Mouse (Mus musculus) liver, embryonic 14.5 days (tissue): ENCODE data around the gene Pdxp. TPM values are rescaled to one million over a fixed set of nuclear protein-coding genes. Genes with fewer than 3 reads are reported as not detected.

Experiments used
- ATAC-seq: fragments of 200-750 bp; cut with Nextera tagmentation; 2 replicates; pipeline ENCODE4 v1.8.0; 2017; ENCODE audit warnings: moderate number of reproducible peaks, mild to moderate bottlenecking, moderate library complexity; ENCODE audit not compliant: insufficient read depth
- DNase-seq, 3 experiments: peaks; one replicate each; pipeline ENCODE4 v3.0.0-alpha.2; 2012 to 2013; ENCODE audit warnings: low read depth in 3 of 3, low spot score in 3 of 3
- H3K27ac ChIP-seq: fragments of 300-500 bp; sonication (generic); 2 replicates; pipeline ENCODE4 v1.5.1; 2014; ENCODE audit warnings: moderate library complexity, mild to moderate bottlenecking, control low read depth, inconsistent platforms
- H3K27me3 ChIP-seq: fragments of 300-500 bp; sonication (generic); 2 replicates; pipeline ENCODE4 v1.6.1; 2014; ENCODE audit warnings: mild to moderate bottlenecking, low read length, moderate library complexity; ENCODE audit not compliant: control insufficient read depth, insufficient read depth
- H3K36me3 ChIP-seq: fragments of 300-500 bp; sonication (generic); replicated peaks from 2 replicates; pipeline ENCODE4 v1.6.1; 2014; ENCODE audit warnings: low read depth; ENCODE audit not compliant: control insufficient read depth, insufficient read depth
- H3K4me1 ChIP-seq, 2 experiments: fragments of 200-500 bp in 1 of 2; fragments of 300-500 bp in 1 of 2; sonication (generic) in 1 of 2; replicated peaks; 2 replicates each; pipeline ENCODE4 v1.6.1; 2012 to 2014; ENCODE audit warnings: antibody characterized with exemption in 1 of 2, inconsistent platforms in 1 of 2, low read length in 1 of 2; ENCODE audit not compliant: control insufficient read depth in 2 of 2, insufficient read depth in 2 of 2
- H3K4me2 ChIP-seq: fragments of 300-500 bp; sonication (generic); 2 replicates; pipeline ENCODE4 v1.6.1; 2014; ENCODE audit warnings: low read depth, mild to moderate bottlenecking, control low read depth, moderate library complexity
- H3K4me3 ChIP-seq, 2 experiments: fragments of 200-500 bp in 1 of 2; fragments of 300-500 bp in 1 of 2; sonication (generic) in 1 of 2; 2 replicates each; pipeline ENCODE4 v1.5.1; 2012 to 2014; ENCODE audit warnings: low read depth in 2 of 2, low read length in 2 of 2, mild to moderate bottlenecking in 2 of 2, control low read depth in 1 of 2, inconsistent platforms in 1 of 2, moderate library complexity in 1 of 2; ENCODE audit not compliant: insufficient read depth in 1 of 2
- H3K9ac ChIP-seq: fragments of 300-500 bp; sonication (generic); replicated peaks from 2 replicates; pipeline ENCODE4 v1.6.1; 2014; ENCODE audit warnings: mild to moderate bottlenecking, control low read depth, moderate library complexity
- H3K9me3 ChIP-seq: fragments of 300-500 bp; sonication (generic); 2 replicates; pipeline ENCODE4 v1.6.1; 2016; ENCODE audit warnings: low read length, mixed read lengths; ENCODE audit not compliant: control insufficient read depth
- CTCF ChIP-seq: IDR thresholded peaks from 2 replicates; pipeline ENCODE4 v1.5.1; 2016; ENCODE audit warnings: antibody characterized with exemption, low read depth, control low read depth
- EP300 ChIP-seq: IDR thresholded peaks from 2 replicates; pipeline ENCODE4 v1.6.1; 2016; ENCODE audit warnings: antibody characterized with exemption, low read depth
- WGBS: fragments of 180-500 bp; shearing (Covaris S2); extraction: QIAGEN DNeasy Blood & Tissue Kit; methylation state at CpG from one replicate; pipeline ENCODE4 v1.1.7; 2014; ENCODE audit not compliant: insufficient replicate concordance; 5-methylcytosine and 5-hydroxymethylcytosine counted together
- polyA plus RNA-seq, 2 experiments: library from polyadenylated mRNA; depleted of rRNA in 1 of 2; stranded (reverse) in 1 of 2; unstranded in 1 of 2; fragments of >200 nt; fragmentation: Nextera tagmentation in 1 of 2; extraction: Ambion mirVana in 1 of 2; gene quantifications; 2 replicates each; pipeline versions ENCODE4 v1.2.1 to v1.2.3; 2012 to 2014

Pdxp gene
- polyA plus RNA-seq, 2 experiments, result 6.4 to 9.3 TPM

DNA sequence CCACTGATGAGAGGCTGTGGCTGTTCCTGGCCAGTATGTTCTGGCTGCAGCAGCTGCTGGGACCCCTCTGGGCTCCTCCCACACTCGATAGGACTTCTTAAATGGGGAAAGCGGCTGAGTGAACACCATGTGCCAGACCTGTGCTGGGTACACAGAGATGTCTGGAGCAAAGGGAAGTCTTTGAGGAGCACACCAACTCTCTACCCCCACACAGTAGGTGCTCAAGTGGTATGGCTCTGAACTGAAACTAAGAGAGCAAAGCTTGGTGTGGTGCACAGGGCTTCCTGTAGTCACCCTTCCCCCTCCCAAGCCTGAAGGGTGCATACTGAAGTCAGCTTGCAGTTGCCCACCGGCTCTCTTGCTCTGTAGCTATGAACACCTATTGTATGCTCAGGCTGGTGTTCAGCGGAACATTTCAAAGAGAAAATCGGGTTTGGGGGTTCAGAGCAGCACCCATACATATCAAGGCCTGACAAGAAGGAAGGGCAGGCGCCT, 15.2 kb upstream of the Pdxp start:
- peak overlapping the region; percentile 73 for H3K27ac ChIP-seq
- H3K36me3 ChIP-seq, result no peaks in the 10 kb centered on the region
- ATAC-seq, result no peak
- peaks cover 51 to 66% of the 10 kb centered on the region in 2 experiments for H3K4me1 ChIP-seq
- H3K9ac ChIP-seq, result peak overlapping the region; percentile 77
- peak overlapping the region; percentile 94 for H3K4me2 ChIP-seq
- WGBS, result 22% methylated on average over 6 of the region's 6 CpGs
- peak overlapping the region; percentile 80 to 81 for H3K4me3 ChIP-seq
- no peak for DNase-seq
- H3K9me3 ChIP-seq, result no peaks in the 10 kb centered on the region
- no peaks in the 10 kb centered on the region for H3K27me3 ChIP-seq
- TF ChIP-seq CTCF (no peak), EP300 (no peak)

DNA sequence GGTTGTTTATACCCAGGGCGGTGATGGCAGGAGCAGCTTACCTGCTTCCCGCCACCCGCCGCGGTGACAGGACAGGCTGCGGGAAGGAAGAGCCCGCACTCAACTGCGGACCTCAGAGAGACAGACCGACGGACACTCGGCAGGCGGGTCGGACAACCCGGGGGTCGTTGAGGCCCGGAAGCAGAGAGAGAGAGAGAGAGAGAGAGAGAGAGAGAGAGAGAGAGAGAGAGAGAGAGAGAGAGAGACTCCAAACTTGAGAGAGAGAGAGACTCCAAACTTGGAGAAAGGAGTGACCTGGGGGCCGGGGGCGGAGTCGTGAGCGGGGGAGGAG, 14.3 kb upstream of the Pdxp start, which contains the start of gene Gm49510:
TSS of gene Gm49510 (plus strand) at position 259 of the 331 bp plus-strand sequence.
- Histone ChIP-seq H3K27ac (peak within 1 kb of the TSS; percentile 73), H3K4me2 (peak within 1 kb of the TSS; percentile 94), H3K4me3 (peak within 1 kb of the TSS; percentile 80 to 81), H3K9me3 (no peaks in the 10 kb centered on the region), H3K36me3 (peaks cover 2% of the 10 kb centered on the region), H3K4me1 (peaks cover 45 to 60% of the 10 kb centered on the region in 2 experiments), H3K27me3 (no peaks in the 10 kb centered on the region), H3K9ac (peak within 1 kb of the TSS; percentile 77)
- DNase-seq (no peak), ATAC-seq (no peak)
- 3% methylated on average over 20 of the region's 20 CpGs for WGBS
- no peak for TF ChIP-seq EP300
- TF ChIP-seq CTCF, result no peak

DNA sequence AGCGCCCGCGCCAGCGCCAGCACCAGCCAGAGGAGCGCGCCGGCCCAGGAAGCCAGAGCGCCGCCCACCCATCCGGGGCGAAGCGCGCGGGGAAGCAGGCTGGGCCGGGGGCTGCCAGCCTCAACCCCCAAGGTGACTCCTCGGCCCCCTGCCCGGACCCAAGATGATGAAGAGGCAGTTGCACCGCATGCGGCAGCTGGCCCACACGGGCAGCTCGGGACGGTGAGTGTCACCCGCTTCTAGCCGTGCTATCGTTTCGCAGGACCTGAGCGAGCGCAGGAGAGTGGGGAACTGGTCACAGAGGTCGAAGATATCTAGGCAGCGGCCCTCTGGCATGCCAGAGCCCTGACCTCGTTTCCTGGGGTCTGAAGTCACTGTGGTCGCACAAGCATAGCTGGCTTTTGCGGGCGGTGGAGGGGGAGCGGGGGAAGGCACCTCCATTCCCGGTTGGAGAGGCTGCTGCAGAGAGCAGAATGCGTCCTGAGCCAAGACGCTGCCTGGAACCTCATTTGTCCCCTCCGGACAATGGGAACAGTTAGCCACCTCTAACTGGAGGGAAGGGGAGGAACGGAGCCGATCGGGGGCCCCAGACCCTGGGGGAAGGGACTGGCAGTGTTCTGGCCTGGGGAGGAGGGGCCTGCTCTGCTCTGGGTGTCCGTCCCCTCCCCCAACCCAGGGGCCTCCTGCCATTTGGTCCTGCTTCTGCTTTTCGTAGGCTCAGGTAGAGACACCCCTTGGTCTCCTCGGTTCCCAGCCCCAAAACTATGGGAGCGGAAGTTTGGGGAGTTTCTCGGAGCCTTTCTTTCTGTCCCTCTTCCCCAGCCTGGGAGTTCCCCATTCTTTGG, 13.8 kb upstream of the Pdxp start, which contains the start of gene Sh3bp1:
TSS of gene Sh3bp1 (plus strand) at position 29 of the 845 bp plus-strand sequence.
- Histone ChIP-seq H3K27me3 (no peaks in the 10 kb centered on the region), H3K9ac (peak within 1 kb of the TSS; percentile 77), H3K4me2 (peak within 1 kb of the TSS; percentile 94), H3K27ac (peak within 1 kb of the TSS; percentile 73), H3K9me3 (no peaks in the 10 kb centered on the region), H3K36me3 (peaks cover 6% of the 10 kb centered on the region), H3K4me3 (peak within 1 kb of the TSS; percentile 80 to 81), H3K4me1 (peaks cover 42 to 54% of the 10 kb centered on the region in 2 experiments)
- under 1% methylated on average over 47 of the region's 47 CpGs for WGBS
- TF ChIP-seq EP300 (no peak), CTCF (no peak)
- ATAC-seq (peak; percentile 62), DNase-seq (no peak)

DNA sequence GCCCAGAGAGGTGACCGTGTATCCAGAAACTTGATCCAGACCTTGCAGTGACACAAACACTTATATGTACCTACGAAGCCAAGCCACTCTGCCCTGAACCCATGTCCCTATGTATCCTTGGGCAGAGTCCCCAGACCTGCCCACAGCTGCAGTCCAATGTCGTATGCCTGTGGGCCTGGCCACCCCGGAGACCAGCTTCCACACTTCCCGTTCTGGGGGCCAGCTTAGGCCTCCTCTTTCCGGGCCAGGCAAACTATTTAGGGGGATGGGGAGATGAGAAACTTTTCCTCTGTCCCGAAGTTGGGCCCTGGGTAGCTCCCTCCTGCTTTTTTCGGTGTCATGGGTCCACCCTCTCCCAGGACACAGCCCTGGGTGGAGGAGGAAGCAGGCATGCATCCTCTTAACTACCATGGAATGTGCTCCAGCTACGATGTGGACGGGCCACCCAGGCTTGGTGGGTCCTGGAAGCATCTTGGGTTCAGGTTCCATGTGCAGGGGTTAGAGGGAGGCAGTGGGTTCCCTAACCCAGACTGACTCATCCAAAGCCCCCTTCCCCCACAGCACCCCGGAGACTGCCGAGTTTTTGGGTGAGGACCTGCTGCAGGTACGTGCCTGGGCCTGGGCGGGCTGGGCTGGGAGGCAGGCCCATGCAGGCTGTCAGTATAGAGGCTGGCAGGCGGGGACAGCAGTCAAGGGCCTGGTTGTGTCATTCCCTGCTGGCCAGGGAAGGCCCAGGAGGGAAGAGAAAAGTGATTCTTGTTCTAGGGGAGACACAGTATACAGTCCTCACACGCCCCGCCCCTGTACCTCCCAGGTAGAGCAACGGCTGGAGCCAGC, 12.9 kb upstream of the Pdxp start:
- no peak for DNase-seq
- Histone ChIP-seq H3K9ac (peak overlapping the region; percentile 77), H3K36me3 (peaks cover 6% of the 10 kb centered on the region), H3K4me1 (peaks cover 33 to 45% of the 10 kb centered on the region in 2 experiments), H3K9me3 (no peaks in the 10 kb centered on the region), H3K4me3 (peak overlapping the region; percentile 80 to 81), H3K27ac (no peak overlapping the region), H3K27me3 (no peaks in the 10 kb centered on the region), H3K4me2 (peak overlapping the region; percentile 94)
- no peak for TF ChIP-seq EP300
- no peak for TF ChIP-seq CTCF
- no peak for ATAC-seq
- 18% methylated on average over 18 of the region's 18 CpGs for WGBS
